Mouse (Mus musculus): ENCODE measurements around the gene Kctd10. TPM values are rescaled to one million over a fixed set of nuclear protein-coding genes. Genes with fewer than 3 reads are reported as not detected.

Gene Kctd10
- polyA plus RNA-seq, 1 experiment from 2014 or later, result 124 TPM

Other genes with a start within 250 kb of the Kctd10 start
- 1.8 TPM in 2 replicates for gene Acacb, start 234.0 kb downstream of the Kctd10 start, polyA plus RNA-seq (2016; fragmentation: Nextera tagmentation; extraction: Ambion mirVana)
- gene Foxn4, start 106.7 kb downstream of the Kctd10 start, polyA plus RNA-seq (2016; fragmentation: Nextera tagmentation; extraction: Ambion mirVana), result 4.0 and 4.2 TPM in 2 replicates
- gene Myo1h, start 91.3 kb downstream of the Kctd10 start, polyA plus RNA-seq (2016; fragmentation: Nextera tagmentation; extraction: Ambion mirVana), result 0.59 and 0.73 TPM in 2 replicates
- 52.5 and 56.2 TPM in 2 replicates for gene Ube3b, start 99 bp upstream of the Kctd10 start, polyA plus RNA-seq (2016; fragmentation: Nextera tagmentation; extraction: Ambion mirVana)
- 30.1 TPM in 2 replicates for gene Mmab, start 63.6 kb upstream of the Kctd10 start, polyA plus RNA-seq (2016; fragmentation: Nextera tagmentation; extraction: Ambion mirVana)
- 60.9 and 66.6 TPM in 2 replicates for gene Mvk, start 63.8 kb upstream of the Kctd10 start, polyA plus RNA-seq (2016; fragmentation: Nextera tagmentation; extraction: Ambion mirVana)
- 3.9 and 6.5 TPM in 2 replicates for gene Fam222a, start 187.5 kb upstream of the Kctd10 start, polyA plus RNA-seq (2016; fragmentation: Nextera tagmentation; extraction: Ambion mirVana)